Mouse (Mus musculus) hindbrain, postnatal 0 days (tissue): ENCODE measurements around the gene Tenm4. TPM values are rescaled to one million over a fixed set of nuclear protein-coding genes. Genes with fewer than 3 reads are reported as not detected.
A peak's percentile ranks its signal among the peaks of the same experiment; 100 is the strongest.

Experiments
- ATAC-seq: fragments of 200-750 bp; cut with Nextera tagmentation; 2 replicates; pipeline ENCODE4 v1.8.0; 2017; ENCODE audit warnings: mild to moderate bottlenecking, moderate TSS enrichment, moderate library complexity
- DNase-seq: peaks from one replicate; pipeline ENCODE4 v3.0.0-alpha.2; 2015; ENCODE audit warnings: low spot score
- H3K27ac ChIP-seq: fragments of 300-500 bp; sonication (generic); 2 replicates; pipeline ENCODE4 v1.5.1; 2014; ENCODE audit warnings: mild to moderate bottlenecking
- H3K27me3 ChIP-seq: fragments of 300-500 bp; sonication (generic); 2 replicates; pipeline ENCODE4 v1.6.1; 2014; ENCODE audit warnings: low read length, mixed read lengths; ENCODE audit not compliant: insufficient read depth
- H3K36me3 ChIP-seq: fragments of 300-500 bp; sonication (generic); 2 replicates; pipeline ENCODE4 v1.6.1; 2014; ENCODE audit warnings: low read length, mixed read lengths; ENCODE audit not compliant: insufficient read depth
- H3K4me1 ChIP-seq: fragments of 300-500 bp; sonication (generic); 2 replicates; pipeline ENCODE4 v1.6.1; 2014; ENCODE audit warnings: antibody characterized with exemption, low read length, mixed read lengths; ENCODE audit not compliant: insufficient read depth
- H3K4me2 ChIP-seq: fragments of 300-500 bp; sonication (generic); 2 replicates; pipeline ENCODE4 v1.6.1; 2014; ENCODE audit warnings: low read depth, mild to moderate bottlenecking, low read length, moderate library complexity, mixed read lengths
- H3K4me3 ChIP-seq: fragments of 300-500 bp; sonication (generic); 2 replicates; pipeline ENCODE4 v1.5.1; 2014; ENCODE audit warnings: low read length
- H3K9ac ChIP-seq: fragments of 300-500 bp; sonication (generic); replicated peaks from 2 replicates; pipeline ENCODE4 v1.6.1; 2014; ENCODE audit warnings: mild to moderate bottlenecking, low read length, moderate library complexity, mixed read lengths
- H3K9me3 ChIP-seq: fragments of 300-500 bp; sonication (generic); 2 replicates; pipeline ENCODE4 v1.6.1; 2016; ENCODE audit warnings: low read length, mixed read lengths
- CTCF ChIP-seq: IDR thresholded peaks from 2 replicates; pipeline ENCODE4 v1.5.1; 2016; ENCODE audit warnings: antibody characterized with exemption, control low read depth, low read depth
- WGBS: fragments of 180-500 bp; shearing (Covaris S2); extraction: QIAGEN DNeasy Blood & Tissue Kit; methylation state at CpG from one replicate; pipeline ENCODE4 v1.1.7; 2014; 5-methylcytosine and 5-hydroxymethylcytosine counted together
- polyA plus RNA-seq: library from polyadenylated mRNA; unstranded; fragments of >200 nt; fragmentation: Nextera tagmentation; extraction: Ambion mirVana; gene quantifications from 2 replicates; pipeline ENCODE4 v1.2.1, GENCODE M21; 2015
- total RNA-seq: library from RNA; depleted of rRNA; stranded (reverse); fragments of >200 nt; gene quantifications from 2 replicates; pipeline ENCODE4 v1.2.3, GENCODE M21; 2014

The Tenm4 gene
- total and polyA plus RNA-seq, 2 experiments from 2014 or later, result 24.1 to 49.7 TPM

GRCm38 (mm10) chr7:96525344-96525743 lies 354.3 kb downstream of the Tenm4 start:
- H3K4me3 ChIP-seq, result no peak overlapping the region
- no peaks in the 10 kb centered on the region for H3K36me3 ChIP-seq
- H3K27me3 ChIP-seq, result no peaks in the 10 kb centered on the region
- TF ChIP-seq CTCF, result no peak
- ATAC-seq, result no peak
- no peak overlapping the region for H3K9ac ChIP-seq
- H3K4me2 ChIP-seq, result no peak overlapping the region
- 77% methylated on average over 1 of the region's 1 CpGs for WGBS
- no peak overlapping the region for H3K27ac ChIP-seq
- DNase-seq, result no peak
- H3K9me3 ChIP-seq, result no peaks in the 10 kb centered on the region
- no peaks in the 10 kb centered on the region for H3K4me1 ChIP-seq

- Histone ChIP-seq H3K27me3 (no peaks in the 10 kb centered on the region), H3K36me3 (no peaks in the 10 kb centered on the region), H3K4me2 (no peak overlapping the region), H3K27ac (no peak overlapping the region), H3K4me1 (no peaks in the 10 kb centered on the region), H3K9me3 (no peaks in the 10 kb centered on the region), H3K9ac (no peak overlapping the region), H3K4me3 (no peak overlapping the region)
- TF ChIP-seq CTCF, result no peak
- 55% methylated on average over 10 of the region's 10 CpGs for WGBS
- DNase-seq (no peak), ATAC-seq (0 out of 2 replicates have a peak, but pooled peaks have one; percentile 18)
Observed at GRCm38 (mm10) chr7:96530571-96531426, 359.8 kb downstream of the Tenm4 start.

GRCm38 (mm10) chr7:96531954-96532737 lies 361.1 kb downstream of the Tenm4 start:
- no peaks in the 10 kb centered on the region for H3K27me3 ChIP-seq
- H3K4me1 ChIP-seq, result no peaks in the 10 kb centered on the region
- 52% methylated on average over 5 of the region's 5 CpGs for whole genome bisulfite sequencing
- no peak overlapping the region for H3K27ac ChIP-seq
- H3K9me3 ChIP-seq, result no peaks in the 10 kb centered on the region
- TF ChIP-seq CTCF, result no peak
- ATAC-seq (no peak), DNase-seq (no peak)
- H3K9ac ChIP-seq, result no peak overlapping the region
- H3K4me3 ChIP-seq, result no peak overlapping the region
- no peak overlapping the region for H3K4me2 ChIP-seq
- no peaks in the 10 kb centered on the region for H3K36me3 ChIP-seq

GRCm38 (mm10) chr7:96532804-96533400 lies 361.9 kb downstream of the Tenm4 start:
- 87% methylated on average over 5 of the region's 5 CpGs for WGBS

GRCm38 (mm10) chr7:96536313-96536880 lies 365.4 kb downstream of the Tenm4 start:
- ATAC-seq (no peak), DNase-seq (no peak)
- Histone ChIP-seq H3K4me2 (no peak overlapping the region), H3K36me3 (no peaks in the 10 kb centered on the region), H3K9me3 (no peaks in the 10 kb centered on the region), H3K27me3 (no peaks in the 10 kb centered on the region), H3K4me1 (no peaks in the 10 kb centered on the region; the same call in 1 of the 2 replicates), H3K4me3 (no peak overlapping the region), H3K27ac (no peak overlapping the region), H3K9ac (no peak overlapping the region)
- 62% methylated on average over 9 of the region's 9 CpGs for WGBS
- TF ChIP-seq CTCF, result no peak

More at GRCm38 (mm10) chr7:96532804-96533400, 361.9 kb downstream of the Tenm4 start:
- Histone ChIP-seq H3K4me1 (no peaks in the 10 kb centered on the region), H3K4me3 (no peak overlapping the region), H3K9me3 (no peaks in the 10 kb centered on the region), H3K36me3 (no peaks in the 10 kb centered on the region), H3K9ac (no peak overlapping the region), H3K27me3 (no peaks in the 10 kb centered on the region), H3K27ac (no peak overlapping the region), H3K4me2 (no peak overlapping the region)
- TF ChIP-seq CTCF, result no peak
- DNase-seq (no peak), ATAC-seq (no peak)

GRCm38 (mm10) chr7:96539248-96540034 lies 368.4 kb downstream of the Tenm4 start:
- no peaks in the 10 kb centered on the region for H3K27me3 ChIP-seq
- no peaks in the 10 kb centered on the region for H3K9me3 ChIP-seq
- TF ChIP-seq CTCF, result no peak
- DNase-seq, result peak; percentile 43
- no peaks in the 10 kb centered on the region for H3K36me3 ChIP-seq
- H3K4me1 ChIP-seq, result no peaks in the 10 kb centered on the region; the same call in 1 of the 2 replicates
- no peak overlapping the region for H3K4me3 ChIP-seq
- no peak overlapping the region for H3K27ac ChIP-seq
- peak; percentile 68 for ATAC-seq
- H3K4me2 ChIP-seq, result no peak overlapping the region
- WGBS, result 54% methylated on average over 4 of the region's 4 CpGs
- H3K9ac ChIP-seq, result no peak overlapping the region
